Mouse (Mus musculus): ENCODE results near the gene Lcp2. TPM values are rescaled to one million over a fixed set of nuclear protein-coding genes. Genes with fewer than 3 reads are reported as not detected.

Lcp2 gene
- polyA plus RNA-seq, 1 experiment from 2014 or later: 9.8 TPM

DNA sequence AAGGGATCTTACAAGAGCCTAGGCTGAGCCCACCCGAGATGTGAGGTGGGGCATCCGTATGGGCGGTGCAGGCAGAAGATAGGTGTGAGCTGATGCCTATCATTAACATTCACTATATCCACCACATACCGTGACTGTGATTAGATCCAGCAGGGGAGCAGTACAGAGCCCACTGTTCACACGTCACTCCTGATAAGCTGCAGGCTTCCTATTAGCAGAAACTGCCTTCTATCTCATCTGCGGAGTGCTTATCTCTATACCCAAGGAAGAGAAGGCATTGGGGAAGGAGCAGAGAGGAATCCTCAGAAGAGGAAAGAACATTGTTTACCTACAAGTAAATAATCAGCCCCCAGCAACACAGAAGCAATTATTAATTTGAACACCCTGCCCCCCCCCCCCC is 15.0 kb downstream of the Lcp2 start:
- 22% methylated on average over 6 of the region's 6 CpGs for WGBS (ENCODE audit: insufficient replicate concordance)
- ATAC-seq (no peak), DNase-seq (no peak)
- H3K4me1 ChIP-seq (ENCODE audit: insufficient read depth): peaks cover 21% of the 10 kb centered on the region
- no peaks in the 10 kb centered on the region for H3K9me3 ChIP-seq (ENCODE audit: low read length)
- no peak overlapping the region for H3K4me2 ChIP-seq (ENCODE audit: low read depth, low read length)
- no peaks in the 10 kb centered on the region for H3K36me3 ChIP-seq (replicated peaks; ENCODE audit: insufficient read depth, low read length)
- H3K4me3 ChIP-seq (ENCODE audit: low read depth, low read length): no peak overlapping the region
- no peak overlapping the region for H3K27ac ChIP-seq (ENCODE audit: low read depth)
- no peaks in the 10 kb centered on the region for H3K27me3 ChIP-seq (ENCODE audit: insufficient read depth, low read length)
- no peak overlapping the region for H3K9ac ChIP-seq (replicated peaks)
- TF ChIP-seq CTCF (IDR thresholded peaks at IDR 0.05; ENCODE audit: low read depth) (no peak), EP300 (IDR thresholded peaks at IDR 0.05; ENCODE audit: low read depth) (no peak)

DNA sequence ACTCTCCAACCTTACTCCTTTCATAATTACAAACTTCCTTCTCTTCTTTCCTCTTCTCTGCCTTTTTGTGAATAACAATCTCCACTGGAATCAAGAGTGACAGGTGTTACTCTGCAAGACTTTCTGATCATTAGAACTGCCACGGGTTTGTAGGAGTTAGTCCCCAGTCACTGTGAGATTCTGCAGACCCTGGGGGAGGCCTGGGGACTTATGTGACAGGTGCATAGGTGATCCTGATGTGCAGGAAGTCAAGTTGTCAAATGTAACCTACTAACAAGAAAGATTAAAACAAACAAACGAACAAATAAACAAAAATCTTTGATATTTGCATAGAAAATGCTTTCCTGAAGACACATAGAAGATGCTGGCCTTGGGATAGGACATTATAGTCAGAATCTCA is 16.5 kb downstream of the Lcp2 start:
- H3K4me3 ChIP-seq (ENCODE audit: low read depth, low read length): no peak overlapping the region
- no peak for TF ChIP-seq EP300 (IDR thresholded peaks at IDR 0.05; ENCODE audit: low read depth)
- no peak for TF ChIP-seq CTCF (IDR thresholded peaks at IDR 0.05; ENCODE audit: low read depth)
- H3K27me3 ChIP-seq (ENCODE audit: insufficient read depth, low read length): no peaks in the 10 kb centered on the region
- ATAC-seq: no peak
- H3K4me2 ChIP-seq (ENCODE audit: low read depth, low read length): peak overlapping the region; percentile 37; the same call in 1 of the 2 replicates
- no peaks in the 10 kb centered on the region for H3K36me3 ChIP-seq (replicated peaks; ENCODE audit: insufficient read depth, low read length)
- WGBS (ENCODE audit: insufficient replicate concordance): 45% methylated on average over 2 of the region's 2 CpGs
- no peak overlapping the region for H3K27ac ChIP-seq (ENCODE audit: low read depth)
- no peak for DNase-seq
- no peaks in the 10 kb centered on the region for H3K9me3 ChIP-seq (ENCODE audit: low read length)
- H3K9ac ChIP-seq (replicated peaks): no peak overlapping the region
- peaks cover 21% of the 10 kb centered on the region for H3K4me1 ChIP-seq (ENCODE audit: insufficient read depth)

DNA sequence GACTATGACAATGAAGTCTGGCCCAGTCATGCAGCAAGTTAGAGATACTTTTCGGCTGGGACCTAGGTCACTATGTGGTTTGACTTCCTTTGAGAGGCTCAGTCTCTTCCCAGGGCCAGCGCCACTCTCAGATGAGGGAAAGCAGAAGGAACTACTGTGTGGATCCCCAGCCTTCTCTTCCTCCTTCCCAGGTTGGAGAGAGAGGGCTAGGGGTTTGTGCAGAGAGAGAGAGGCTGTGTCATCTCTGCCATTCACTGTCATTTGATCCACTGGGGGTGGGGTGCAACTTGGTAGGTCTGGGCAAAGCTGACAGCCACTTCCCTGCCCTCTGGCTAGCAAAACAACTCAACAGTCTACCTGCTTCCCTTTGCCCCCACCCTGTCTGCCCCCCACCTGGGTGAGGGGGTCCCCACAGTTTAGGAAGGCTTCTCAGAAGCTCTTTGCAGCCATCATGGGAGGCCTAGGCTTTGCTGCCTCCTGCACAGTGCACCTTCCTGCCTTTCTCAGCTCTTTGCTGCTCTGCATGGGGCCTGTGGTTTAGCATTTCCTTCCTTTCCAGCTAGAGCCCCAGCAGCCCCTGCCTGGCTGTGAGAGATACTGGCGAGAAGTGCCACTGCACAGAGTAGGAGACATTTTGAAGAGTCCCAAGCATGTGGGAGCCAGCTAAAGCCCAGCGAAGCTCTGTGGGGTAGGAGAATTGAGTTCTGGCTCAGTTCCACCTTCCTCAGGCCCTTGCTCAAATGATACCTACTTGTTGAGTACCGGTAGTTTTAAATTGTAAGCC is 17.2 kb downstream of the Lcp2 start:
- Histone ChIP-seq H3K27me3 (ENCODE audit: insufficient read depth, low read length) (no peaks in the 10 kb centered on the region), H3K4me3 (ENCODE audit: low read depth, low read length) (no peak overlapping the region), H3K36me3 (replicated peaks; ENCODE audit: insufficient read depth, low read length) (no peaks in the 10 kb centered on the region; the same call in 1 of the 2 replicates), H3K27ac (ENCODE audit: low read depth) (peak overlapping the region; percentile 63), H3K9ac (replicated peaks) (no peak overlapping the region), H3K9me3 (ENCODE audit: low read length) (no peaks in the 10 kb centered on the region), H3K4me1 (ENCODE audit: insufficient read depth) (peaks cover 21% of the 10 kb centered on the region), H3K4me2 (ENCODE audit: low read depth, low read length) (peak overlapping the region; percentile 37)
- ATAC-seq (peak; percentile 83), DNase-seq (peak; percentile 36)
- peak; percentile 25; the same call in 1 of the 2 replicates for TF ChIP-seq EP300 (IDR thresholded peaks at IDR 0.05; ENCODE audit: low read depth)
- no peak for TF ChIP-seq CTCF (IDR thresholded peaks at IDR 0.05; ENCODE audit: low read depth)
- 24% methylated on average over 5 of the region's 5 CpGs for WGBS (ENCODE audit: insufficient replicate concordance)

DNA sequence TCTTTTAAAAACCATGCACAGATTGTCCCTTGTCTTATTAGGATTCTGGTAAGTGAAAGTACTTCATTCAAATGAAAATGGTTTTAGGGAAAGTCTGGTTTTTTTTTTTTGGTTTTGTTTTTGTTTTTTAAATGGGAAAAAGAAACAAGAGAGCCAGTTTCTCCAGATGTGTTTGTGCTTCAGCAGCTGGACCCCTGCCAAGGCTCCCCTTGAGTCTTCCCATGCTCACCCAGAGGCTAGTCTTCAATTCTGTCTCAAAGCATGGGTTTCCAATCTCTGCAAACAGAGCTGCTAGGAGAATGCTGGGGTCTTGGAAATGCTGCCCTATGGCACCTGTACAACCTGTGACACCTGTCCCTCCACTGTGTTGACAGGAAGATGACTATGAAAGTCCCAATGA is 23.9 kb downstream of the Lcp2 start:
- DNase-seq (no peak), ATAC-seq (no peak)
- Histone ChIP-seq H3K4me2 (ENCODE audit: low read depth, low read length) (no peak overlapping the region), H3K27ac (ENCODE audit: low read depth) (no peak overlapping the region), H3K27me3 (ENCODE audit: insufficient read depth, low read length) (no peaks in the 10 kb centered on the region), H3K9ac (replicated peaks) (no peak overlapping the region), H3K9me3 (ENCODE audit: low read length) (no peaks in the 10 kb centered on the region), H3K4me1 (ENCODE audit: insufficient read depth) (peaks cover 3% of the 10 kb centered on the region; the same call in 1 of the 2 replicates), H3K36me3 (replicated peaks; ENCODE audit: insufficient read depth, low read length) (peaks cover 6% of the 10 kb centered on the region), H3K4me3 (ENCODE audit: low read depth, low read length) (no peak overlapping the region)
- TF ChIP-seq CTCF (IDR thresholded peaks at IDR 0.05; ENCODE audit: low read depth) (no peak), EP300 (IDR thresholded peaks at IDR 0.05; ENCODE audit: low read depth) (no peak)

DNA sequence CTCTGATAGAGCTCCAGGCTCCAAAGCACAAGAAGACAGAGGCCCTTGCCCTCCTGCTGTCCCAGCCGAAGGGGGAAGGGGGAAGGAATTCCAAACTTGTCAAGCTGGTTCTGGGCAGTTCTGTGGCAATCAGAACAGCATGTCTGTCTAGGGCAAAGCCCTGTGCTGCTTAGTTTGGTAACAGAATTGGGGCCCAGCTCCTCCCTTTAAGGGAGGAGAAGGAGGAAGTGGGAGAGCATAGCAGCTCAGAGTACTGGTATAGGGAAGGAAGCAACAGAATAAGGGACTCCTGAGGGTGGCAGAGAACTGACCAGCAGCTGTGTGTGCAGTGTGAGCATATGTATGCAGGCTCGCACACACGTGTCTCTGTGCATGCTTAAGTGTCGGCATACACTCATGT is 25.6 kb downstream of the Lcp2 start:
- TF ChIP-seq EP300 (IDR thresholded peaks at IDR 0.05; ENCODE audit: low read depth): no peak
- no peak for TF ChIP-seq CTCF (IDR thresholded peaks at IDR 0.05; ENCODE audit: low read depth)
- Histone ChIP-seq H3K9me3 (ENCODE audit: low read length) (no peaks in the 10 kb centered on the region), H3K4me2 (ENCODE audit: low read depth, low read length) (no peak overlapping the region), H3K27me3 (ENCODE audit: insufficient read depth, low read length) (no peaks in the 10 kb centered on the region), H3K9ac (replicated peaks) (no peak overlapping the region), H3K36me3 (replicated peaks; ENCODE audit: insufficient read depth, low read length) (peaks cover 6% of the 10 kb centered on the region), H3K4me1 (ENCODE audit: insufficient read depth) (peaks cover 3% of the 10 kb centered on the region; the same call in 1 of the 2 replicates), H3K4me3 (ENCODE audit: low read depth, low read length) (no peak overlapping the region), H3K27ac (ENCODE audit: low read depth) (peak overlapping the region; percentile 57; the same call in 1 of the 2 replicates)
- DNase-seq (peak; percentile 26), ATAC-seq (peak; percentile 67)
- 27% methylated on average over 4 of the region's 4 CpGs for WGBS (ENCODE audit: insufficient replicate concordance)

DNA sequence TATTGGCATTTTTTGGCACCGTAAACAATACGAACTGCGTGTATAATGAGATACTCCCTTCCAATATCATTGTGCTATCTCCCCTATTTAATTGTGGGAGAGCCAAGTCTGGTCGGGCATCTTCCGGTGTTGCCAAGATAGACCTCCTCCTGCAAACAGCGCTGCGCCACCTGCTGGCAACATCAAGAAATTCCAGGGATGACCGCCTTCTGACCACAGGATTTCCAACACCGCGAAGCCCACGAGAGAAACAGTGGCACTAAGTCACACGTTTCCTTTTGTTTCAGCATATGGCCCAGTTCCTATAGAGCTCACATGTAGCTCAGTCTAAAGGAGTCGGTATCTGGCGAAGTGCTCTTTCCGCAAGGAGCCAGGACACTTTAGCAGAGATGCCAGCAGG is 27.1 kb downstream of the Lcp2 start:
- Histone ChIP-seq H3K36me3 (replicated peaks; ENCODE audit: insufficient read depth, low read length) (peaks cover 6% of the 10 kb centered on the region), H3K4me1 (ENCODE audit: insufficient read depth) (peaks cover 3% of the 10 kb centered on the region; the same call in 1 of the 2 replicates), H3K9ac (replicated peaks) (no peak overlapping the region), H3K9me3 (ENCODE audit: low read length) (no peaks in the 10 kb centered on the region), H3K4me2 (ENCODE audit: low read depth, low read length) (no peak overlapping the region), H3K27ac (ENCODE audit: low read depth) (no peak overlapping the region), H3K27me3 (ENCODE audit: insufficient read depth, low read length) (no peaks in the 10 kb centered on the region), H3K4me3 (ENCODE audit: low read depth, low read length) (no peak overlapping the region)
- TF ChIP-seq EP300 (IDR thresholded peaks at IDR 0.05; ENCODE audit: low read depth) (no peak), CTCF (IDR thresholded peaks at IDR 0.05; ENCODE audit: low read depth) (peak; percentile 88)
- ATAC-seq (no peak), DNase-seq (peak; percentile 73)
- WGBS (ENCODE audit: insufficient replicate concordance): 19% methylated on average over 15 of the region's 15 CpGs

All from liver, postnatal 0 days (tissue).